Mouse (Mus musculus): ENCODE measurements around the gene Arl10. TPM values are rescaled to one million over a fixed set of nuclear protein-coding genes. Genes with fewer than 3 reads are reported as not detected.

Gene Arl10
- total and polyA plus RNA-seq, 2 experiments from 2014 or later = 10.7 to 85.9 TPM

DNA sequence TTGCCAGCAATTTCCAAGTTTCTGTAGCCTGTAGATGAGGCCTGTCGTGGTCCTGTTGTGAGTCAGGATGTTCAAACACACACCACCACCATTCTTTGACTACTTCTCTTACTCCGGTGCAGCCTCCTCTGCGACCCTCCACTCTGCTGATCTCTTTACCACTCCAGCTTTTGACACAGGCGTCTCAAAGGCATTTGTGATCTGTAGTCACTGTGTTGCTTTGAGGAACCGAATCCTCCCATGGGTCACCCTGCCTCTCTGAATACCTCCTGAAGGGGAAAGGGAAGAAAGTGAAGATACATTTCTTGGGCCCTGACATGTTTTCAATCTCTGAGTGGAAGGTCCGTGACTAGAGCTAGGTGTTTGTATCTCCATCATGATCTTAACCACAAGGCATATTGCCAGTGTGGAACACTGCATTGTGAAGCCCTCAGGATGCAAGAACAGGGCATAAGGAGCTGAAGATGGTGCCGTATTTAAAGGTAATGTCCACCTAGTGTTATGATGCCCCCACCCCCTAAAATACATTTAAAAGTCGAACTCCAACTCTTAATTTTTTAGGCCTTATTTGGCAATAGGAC is 17.1 kb downstream of the Arl10 start:
- ATAC-seq (ENCODE audit: insufficient read depth, low read depth) (no peak), DNase-seq (ENCODE audit: low spot score) (no peak)
- Histone ChIP-seq H3K4me3 (ENCODE audit: low read depth, low read length) (no peak overlapping the region), H3K9ac (replicated peaks; ENCODE audit: low read depth, low read length) (no peak overlapping the region), H3K4me2 (ENCODE audit: low read depth, low read length) (peak overlapping the region; percentile 12; the same call in 1 of the 2 replicates), H3K27me3 (ENCODE audit: control insufficient read depth, insufficient read depth, low read length) (no peaks in the 10 kb centered on the region), H3K27ac (ENCODE audit: low read depth) (no peak overlapping the region), H3K4me1 (ENCODE audit: control insufficient read depth, insufficient read depth) (peaks cover 29% of the 10 kb centered on the region), H3K36me3 (replicated peaks; ENCODE audit: control insufficient read depth, insufficient read depth, low read length) (peaks cover 25% of the 10 kb centered on the region), H3K9me3 (replicated peaks; ENCODE audit: control insufficient read depth, low read length) (no peaks in the 10 kb centered on the region)
- WGBS = 88% methylated on average over 8 of the region's 8 CpGs
- TF ChIP-seq CTCF (IDR thresholded peaks at IDR 0.05; ENCODE audit: low read depth) = no peak

DNA sequence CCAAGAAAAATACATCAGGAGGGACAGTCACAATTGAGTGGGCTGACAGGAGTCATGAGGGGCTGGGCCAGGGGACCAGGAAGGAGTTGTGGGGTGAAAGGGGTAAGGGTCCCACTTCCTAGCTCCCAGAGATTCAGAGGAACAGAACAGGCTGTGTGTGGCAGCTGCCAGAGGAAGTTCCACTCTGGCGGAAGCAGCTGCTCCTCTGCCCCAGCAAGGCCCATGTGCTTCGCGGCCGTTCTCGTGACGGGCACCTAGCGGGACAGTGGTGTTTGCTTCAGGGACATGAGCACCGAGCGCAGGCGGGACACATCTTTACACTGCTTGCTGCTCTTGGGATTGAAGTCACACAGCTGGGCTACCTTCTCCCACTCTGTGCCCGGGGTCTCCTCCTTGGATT is 18.8 kb downstream of the Arl10 start:
- 87% methylated on average over 11 of the region's 11 CpGs for WGBS
- no peak overlapping the region for H3K9ac ChIP-seq (replicated peaks; ENCODE audit: low read depth, low read length)
- H3K9me3 ChIP-seq (replicated peaks; ENCODE audit: control insufficient read depth, low read length) = no peaks in the 10 kb centered on the region
- TF ChIP-seq EP300 (IDR thresholded peaks at IDR 0.05; ENCODE audit: low read depth) (no peak), CTCF (IDR thresholded peaks at IDR 0.05; ENCODE audit: low read depth) (no peak)
- peaks cover 24% of the 10 kb centered on the region for H3K36me3 ChIP-seq (replicated peaks; ENCODE audit: control insufficient read depth, insufficient read depth, low read length)
- H3K4me3 ChIP-seq (ENCODE audit: low read depth, low read length) = no peak overlapping the region
- H3K4me1 ChIP-seq (ENCODE audit: control insufficient read depth, insufficient read depth) = peaks cover 41% of the 10 kb centered on the region
- no peak for DNase-seq (ENCODE audit: low spot score)
- ATAC-seq (ENCODE audit: insufficient read depth, low read depth) = no peak
- H3K27me3 ChIP-seq (ENCODE audit: control insufficient read depth, insufficient read depth, low read length) = no peaks in the 10 kb centered on the region
- H3K27ac ChIP-seq (ENCODE audit: low read depth) = no peak overlapping the region
- H3K4me2 ChIP-seq (ENCODE audit: low read depth, low read length) = no peak overlapping the region

DNA sequence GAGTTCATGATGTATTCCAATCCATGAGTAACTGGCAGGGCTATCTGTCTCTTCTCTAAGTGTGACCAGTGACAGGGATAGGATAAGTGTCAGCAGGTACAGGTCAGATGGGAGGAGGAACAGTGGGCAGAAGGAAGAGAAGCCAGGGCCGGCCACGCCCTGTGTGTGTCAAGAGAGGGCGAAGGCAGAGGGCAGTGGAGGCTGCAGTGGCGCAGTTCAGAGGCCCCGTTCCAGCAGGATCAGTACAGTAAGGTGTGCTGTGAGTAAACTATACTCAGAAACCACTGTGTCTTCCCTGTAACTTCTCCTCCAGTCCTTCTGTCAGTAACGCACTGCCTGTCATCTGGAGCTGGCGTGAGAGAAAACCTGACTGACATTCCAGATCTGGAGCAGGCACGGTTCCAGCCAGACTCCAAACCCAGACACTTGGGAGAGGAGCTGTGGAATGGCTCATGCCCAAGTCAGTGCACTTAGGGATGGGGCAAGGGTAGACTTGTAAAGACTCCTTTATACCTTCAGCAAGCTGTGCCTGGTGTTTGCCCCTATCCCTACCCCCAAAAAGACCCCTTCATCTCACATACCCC is 21.4 kb downstream of the Arl10 start:
- TF ChIP-seq EP300 (IDR thresholded peaks at IDR 0.05; ENCODE audit: low read depth) (no peak), CTCF (IDR thresholded peaks at IDR 0.05; ENCODE audit: low read depth) (no peak)
- no peaks in the 10 kb centered on the region for H3K27me3 ChIP-seq (ENCODE audit: control insufficient read depth, insufficient read depth, low read length)
- ATAC-seq (ENCODE audit: insufficient read depth, low read depth) = peak; percentile 60
- H3K4me1 ChIP-seq (ENCODE audit: control insufficient read depth, insufficient read depth) = peaks cover 34% of the 10 kb centered on the region
- H3K36me3 ChIP-seq (replicated peaks; ENCODE audit: control insufficient read depth, insufficient read depth, low read length) = peaks cover 32% of the 10 kb centered on the region
- H3K4me2 ChIP-seq (ENCODE audit: low read depth, low read length) = peak overlapping the region; percentile 25
- H3K9ac ChIP-seq (replicated peaks; ENCODE audit: low read depth, low read length) = no peak overlapping the region
- H3K27ac ChIP-seq (ENCODE audit: low read depth) = peak overlapping the region; percentile 64
- peak; percentile 41 for DNase-seq (ENCODE audit: low spot score)
- WGBS = 46% methylated on average over 8 of the region's 8 CpGs
- H3K4me3 ChIP-seq (ENCODE audit: low read depth, low read length) = no peak overlapping the region
- no peaks in the 10 kb centered on the region for H3K9me3 ChIP-seq (replicated peaks; ENCODE audit: control insufficient read depth, low read length)

DNA sequence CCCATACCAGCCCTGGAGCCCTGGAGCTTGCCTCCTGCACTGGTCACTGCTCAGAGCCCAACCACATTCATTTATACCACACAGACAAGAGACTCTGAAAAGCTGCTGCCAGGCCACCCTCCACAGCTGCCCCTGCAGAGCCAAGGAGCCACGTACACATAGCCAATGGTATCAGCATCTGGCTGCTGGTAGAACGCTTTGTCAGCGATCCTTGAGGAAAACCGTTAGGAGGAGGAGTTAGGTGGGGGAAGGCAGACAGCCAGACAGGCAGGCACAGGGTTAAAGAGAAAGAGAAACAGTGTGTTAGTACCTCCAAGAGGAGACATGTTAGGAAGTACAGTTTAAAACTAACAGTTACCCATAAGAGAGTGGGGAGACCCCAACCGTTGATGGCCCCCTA is 22.1 kb downstream of the Arl10 start:
- ATAC-seq (ENCODE audit: insufficient read depth, low read depth) (no peak; the same call in 1 of the 2 replicates), DNase-seq (ENCODE audit: low spot score) (no peak)
- no peaks in the 10 kb centered on the region for H3K27me3 ChIP-seq (ENCODE audit: control insufficient read depth, insufficient read depth, low read length)
- H3K4me2 ChIP-seq (ENCODE audit: low read depth, low read length) = peak overlapping the region; percentile 25
- no peaks in the 10 kb centered on the region for H3K9me3 ChIP-seq (replicated peaks; ENCODE audit: control insufficient read depth, low read length)
- no peak overlapping the region for H3K9ac ChIP-seq (replicated peaks; ENCODE audit: low read depth, low read length)
- H3K4me1 ChIP-seq (ENCODE audit: control insufficient read depth, insufficient read depth) = peaks cover 31% of the 10 kb centered on the region
- peaks cover 32% of the 10 kb centered on the region for H3K36me3 ChIP-seq (replicated peaks; ENCODE audit: control insufficient read depth, insufficient read depth, low read length)
- H3K4me3 ChIP-seq (ENCODE audit: low read depth, low read length) = no peak overlapping the region
- H3K27ac ChIP-seq (ENCODE audit: low read depth) = peak overlapping the region; percentile 64
- WGBS = 28% methylated on average over 5 of the region's 5 CpGs
- TF ChIP-seq EP300 (IDR thresholded peaks at IDR 0.05; ENCODE audit: low read depth) (no peak), CTCF (IDR thresholded peaks at IDR 0.05; ENCODE audit: low read depth) (no peak)

DNA sequence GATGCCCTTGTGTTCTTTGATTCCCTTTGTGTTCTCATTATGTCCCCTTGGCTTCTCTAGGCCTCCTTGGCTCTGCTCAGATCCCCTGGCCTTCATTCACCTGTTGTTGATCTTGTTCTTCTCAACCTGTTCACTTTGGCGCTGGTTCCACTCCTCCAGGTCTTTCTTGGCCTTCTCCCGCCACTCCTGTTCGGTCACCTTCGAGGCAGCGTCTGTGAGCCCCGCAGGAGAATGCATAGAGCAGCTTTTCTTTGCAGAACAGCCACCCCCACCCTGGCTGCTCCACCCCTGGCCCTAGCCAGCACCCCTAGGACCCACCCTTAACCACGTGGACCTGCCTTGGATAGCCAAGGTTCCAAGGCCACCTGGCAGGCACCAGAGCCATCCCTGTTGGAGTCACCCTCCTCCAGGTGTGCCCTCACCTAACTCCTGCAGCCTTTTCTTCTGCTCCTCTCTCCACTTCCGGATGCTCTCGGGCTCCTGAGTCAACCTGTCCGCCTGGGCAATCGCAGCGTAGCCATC is 23.9 kb downstream of the Arl10 start:
- H3K9me3 ChIP-seq (replicated peaks; ENCODE audit: control insufficient read depth, low read length) = no peaks in the 10 kb centered on the region

More for the DNA sequence above, 23.9 kb downstream of the Arl10 start:
- no peak overlapping the region for H3K4me2 ChIP-seq (ENCODE audit: low read depth, low read length)
- TF ChIP-seq EP300 (IDR thresholded peaks at IDR 0.05; ENCODE audit: low read depth) (no peak), CTCF (IDR thresholded peaks at IDR 0.05; ENCODE audit: low read depth) (no peak)
- peaks cover 35% of the 10 kb centered on the region for H3K36me3 ChIP-seq (replicated peaks; ENCODE audit: control insufficient read depth, insufficient read depth, low read length)
- 89% methylated on average over 12 of the region's 12 CpGs for WGBS
- ATAC-seq (ENCODE audit: insufficient read depth, low read depth) (no peak), DNase-seq (ENCODE audit: low spot score) (no peak)
- H3K27ac ChIP-seq (ENCODE audit: low read depth) = no peak overlapping the region
- peaks cover 31% of the 10 kb centered on the region for H3K4me1 ChIP-seq (ENCODE audit: control insufficient read depth, insufficient read depth)
- no peak overlapping the region for H3K4me3 ChIP-seq (ENCODE audit: low read depth, low read length)
- H3K9ac ChIP-seq (replicated peaks; ENCODE audit: low read depth, low read length) = no peak overlapping the region
- H3K27me3 ChIP-seq (ENCODE audit: control insufficient read depth, insufficient read depth, low read length) = no peaks in the 10 kb centered on the region

All from heart, postnatal 0 days (tissue).